Comparison of ENCODE assay signal across 23 mouse cellular contexts in genomic region chr2:115724726-115725125, GRCm38 (mm10).
DNase-seq lines count a peak whose midpoint lies in the region; ATAC-seq and TF ChIP-seq lines count a peak whose summit lies in the region.
"Had no signal": no experiment of that assay in that cellular context is flagged by ENCODE, and none has a peak within 500 bp of the region (broad histone marks: within the 10 kb centered on the region; RNA-seq: fewer than 3 reads in every experiment).

No protein-coding gene starts in this region.

- no peaks in the 10 kb centered on the region for H3K27me3 ChIP-seq in hindbrain, embryonic 14.5 days (ENCODE audit: control insufficient read depth, insufficient read depth, low read length)
- H3K27me3 ChIP-seq in hindbrain, embryonic 11.5 days (ENCODE audit: control insufficient read depth, insufficient read depth, low read length): no peaks in the 10 kb centered on the region
- H3K27me3 ChIP-seq in midbrain, embryonic 15.5 days (replicated peaks): no peaks in the 10 kb centered on the region
- no peaks in the 10 kb centered on the region for H3K27me3 ChIP-seq in midbrain, embryonic 11.5 days (ENCODE audit: control insufficient read depth, insufficient read depth, low read length)
- no peaks in the 10 kb centered on the region for H3K27me3 ChIP-seq in forebrain, embryonic 11.5 days (ENCODE audit: control insufficient read depth, insufficient read depth, low read length)
- H3K27me3 ChIP-seq in forebrain, postnatal 0 days (ENCODE audit: insufficient read depth, low read length): no peaks in the 10 kb centered on the region
- H3K27me3 ChIP-seq in liver, embryonic 12.5 days (replicated peaks): no peaks in the 10 kb centered on the region
- H3K27me3 ChIP-seq: intestine, embryonic 15.5 days; megakaryocyte, embryonic 14.5 days had no signal

- H3K27ac ChIP-seq in hindbrain, embryonic 14.5 days: 0 out of 2 replicates have a peak overlapping the region, but pooled peaks have one; percentile 39
- H3K27ac ChIP-seq in hindbrain, embryonic 11.5 days (ENCODE audit: low read depth, low read length): no peak overlapping the region
- peak overlapping the region; percentile 54; the same call in 1 of the 2 replicates for H3K27ac ChIP-seq in midbrain, embryonic 15.5 days
- H3K27ac ChIP-seq in midbrain, embryonic 11.5 days (ENCODE audit: low read depth, low read length): no peak overlapping the region
- peak overlapping the region; percentile 63; the same call in 1 of the 2 replicates for H3K27ac ChIP-seq in forebrain, embryonic 11.5 days (ENCODE audit: low read depth, low read length)
- H3K27ac ChIP-seq in forebrain, postnatal 0 days (ENCODE audit: low read depth, low read length): peak overlapping the region; percentile 46
- H3K27ac ChIP-seq in liver, embryonic 12.5 days: no peak overlapping the region
- H3K27ac ChIP-seq: embryonic facial prominence, embryonic 13.5 days; heart, embryonic 10.5 days; intestine, embryonic 15.5 days; limb, embryonic 10.5 days had no signal

- WGBS in hindbrain, embryonic 14.5 days: 76% methylated on average over 6 of the region's 6 CpGs
- 88% methylated on average over 6 of the region's 6 CpGs for WGBS in hindbrain, embryonic 11.5 days
- WGBS in midbrain, embryonic 15.5 days: 69% methylated on average over 6 of the region's 6 CpGs
- 89% methylated on average over 6 of the region's 6 CpGs for WGBS in midbrain, embryonic 11.5 days
- 53% methylated on average over 6 of the region's 6 CpGs for WGBS in forebrain, embryonic 11.5 days
- WGBS in forebrain, postnatal 0 days: 36% methylated on average over 6 of the region's 6 CpGs
- 80% methylated on average over 6 of the region's 6 CpGs for WGBS in liver, embryonic 12.5 days (ENCODE audit: insufficient replicate concordance)

- no peak for ATAC-seq in hindbrain, embryonic 14.5 days (ENCODE audit: low FRiP score)
- ATAC-seq in hindbrain, embryonic 11.5 days (ENCODE audit: low FRiP score): no peak
- ATAC-seq in midbrain, embryonic 15.5 days (replicated peaks): no peak
- ATAC-seq in midbrain, embryonic 11.5 days (ENCODE audit: low FRiP score): no peak
- ATAC-seq in forebrain, embryonic 11.5 days (replicated peaks; ENCODE audit: low FRiP score): no peak
- no peak for ATAC-seq in forebrain, postnatal 0 days
- ATAC-seq in liver, embryonic 12.5 days: no peak
- ATAC-seq: CD4-positive, CD25-positive, alpha-beta regulatory T cell, adult 4 months; intestine, embryonic 15.5 days; liver, postnatal 0 days had no signal

- no peak overlapping the region for H3K4me3 ChIP-seq in hindbrain, embryonic 14.5 days (replicated peaks; ENCODE audit: low read length)
- no peak overlapping the region for H3K4me3 ChIP-seq in hindbrain, embryonic 11.5 days (ENCODE audit: low read depth, low read length)
- H3K4me3 ChIP-seq in midbrain, embryonic 15.5 days: no peak overlapping the region
- H3K4me3 ChIP-seq in midbrain, embryonic 11.5 days (ENCODE audit: low read depth, low read length): no peak overlapping the region
- no peak overlapping the region for H3K4me3 ChIP-seq in forebrain, embryonic 11.5 days (ENCODE audit: low read depth, low read length)
- no peak overlapping the region for H3K4me3 ChIP-seq in forebrain, postnatal 0 days (ENCODE audit: low read depth, low read length)
- H3K4me3 ChIP-seq in liver, embryonic 12.5 days: no peak overlapping the region
- H3K4me3 ChIP-seq: embryonic facial prominence, embryonic 13.5 days; erythroblast, embryonic 14.5 days; heart, embryonic 10.5 days; intestine, embryonic 15.5 days; limb, embryonic 10.5 days; megakaryocyte, embryonic 14.5 days had no signal

- TF ChIP-seq CTCF in forebrain, postnatal 0 days (IDR thresholded peaks at IDR 0.05; ENCODE audit: low read depth): no peak

- H3K9me3 ChIP-seq in hindbrain, embryonic 14.5 days (ENCODE audit: control insufficient read depth, low read length): 0 out of 2 replicates have a peak, but pooled peaks cover 4% of the 10 kb centered on the region
- H3K9me3 ChIP-seq in hindbrain, embryonic 11.5 days (ENCODE audit: control insufficient read depth, low read length): no peaks in the 10 kb centered on the region
- no peaks in the 10 kb centered on the region for H3K9me3 ChIP-seq in midbrain, embryonic 15.5 days
- no peaks in the 10 kb centered on the region for H3K9me3 ChIP-seq in midbrain, embryonic 11.5 days (ENCODE audit: control insufficient read depth, low read length)
- H3K9me3 ChIP-seq in forebrain, embryonic 11.5 days (ENCODE audit: control insufficient read depth, low read length): peaks cover 2% of the 10 kb centered on the region; the same call in 1 of the 2 replicates
- no peaks in the 10 kb centered on the region for H3K9me3 ChIP-seq in forebrain, postnatal 0 days (ENCODE audit: low read length)
- H3K9me3 ChIP-seq in liver, embryonic 12.5 days (replicated peaks): peaks cover 9% of the 10 kb centered on the region
- H3K9me3 ChIP-seq: intestine, embryonic 15.5 days had no signal

- no peaks in the 10 kb centered on the region for H3K36me3 ChIP-seq in hindbrain, embryonic 14.5 days (replicated peaks; ENCODE audit: control insufficient read depth, insufficient read depth)
- no peaks in the 10 kb centered on the region for H3K36me3 ChIP-seq in hindbrain, embryonic 11.5 days (ENCODE audit: control insufficient read depth, insufficient read depth, low read length)
- H3K36me3 ChIP-seq in midbrain, embryonic 15.5 days (replicated peaks): no peaks in the 10 kb centered on the region
- H3K36me3 ChIP-seq in midbrain, embryonic 11.5 days (ENCODE audit: control insufficient read depth, insufficient read depth, low read length): no peaks in the 10 kb centered on the region
- H3K36me3 ChIP-seq in forebrain, embryonic 11.5 days (ENCODE audit: control insufficient read depth, insufficient read depth, low read length): no peaks in the 10 kb centered on the region
- no peaks in the 10 kb centered on the region for H3K36me3 ChIP-seq in forebrain, postnatal 0 days (ENCODE audit: insufficient read depth)
- H3K36me3 ChIP-seq in liver, embryonic 12.5 days: peaks cover 13% of the 10 kb centered on the region; the same call in 1 of the 2 replicates
- H3K36me3 ChIP-seq: intestine, embryonic 15.5 days had no signal

- H3K4me1 ChIP-seq in hindbrain, embryonic 14.5 days (replicated peaks; ENCODE audit: control insufficient read depth, insufficient read depth, low read length): peaks cover 12% of the 10 kb centered on the region; the same call in 1 of the 2 replicates
- H3K4me1 ChIP-seq in hindbrain, embryonic 11.5 days (replicated peaks; ENCODE audit: control insufficient read depth, insufficient read depth, low read length): no peaks in the 10 kb centered on the region
- peaks cover 24% of the 10 kb centered on the region for H3K4me1 ChIP-seq in midbrain, embryonic 15.5 days
- peaks cover 4% of the 10 kb centered on the region; the same call in 1 of the 2 replicates for H3K4me1 ChIP-seq in midbrain, embryonic 11.5 days (ENCODE audit: control insufficient read depth, insufficient read depth, low read length)
- H3K4me1 ChIP-seq in forebrain, embryonic 11.5 days (replicated peaks; ENCODE audit: control insufficient read depth, insufficient read depth, low read length): peaks cover 6% of the 10 kb centered on the region; the same call in 1 of the 2 replicates
- H3K4me1 ChIP-seq in forebrain, postnatal 0 days (ENCODE audit: insufficient read depth): peaks cover 8% of the 10 kb centered on the region; the same call in 1 of the 2 replicates
- no peaks in the 10 kb centered on the region for H3K4me1 ChIP-seq in liver, embryonic 12.5 days
- H3K4me1 ChIP-seq: megakaryocyte, embryonic 14.5 days had no signal

- no peak overlapping the region for H3K9ac ChIP-seq in hindbrain, embryonic 14.5 days
- no peak overlapping the region for H3K9ac ChIP-seq in hindbrain, embryonic 11.5 days (ENCODE audit: low read depth, low read length)
- no peak overlapping the region for H3K9ac ChIP-seq in midbrain, embryonic 15.5 days
- H3K9ac ChIP-seq in midbrain, embryonic 11.5 days (ENCODE audit: low read length): no peak overlapping the region
- H3K9ac ChIP-seq in forebrain, embryonic 11.5 days (ENCODE audit: low read length): no peak overlapping the region
- no peak overlapping the region for H3K9ac ChIP-seq in forebrain, postnatal 0 days
- H3K9ac ChIP-seq in liver, embryonic 12.5 days: no peak overlapping the region
- H3K9ac ChIP-seq: embryonic facial prominence, embryonic 13.5 days; intestine, embryonic 15.5 days; liver, postnatal 0 days had no signal

- DNase-seq in hindbrain, embryonic 14.5 days (ENCODE audit: low spot score): no peak
- DNase-seq in hindbrain, embryonic 11.5 days (ENCODE audit: low spot score): no peak
- DNase-seq in midbrain, embryonic 11.5 days (ENCODE audit: low spot score, missing footprints): no peak
- DNase-seq in forebrain, embryonic 11.5 days (ENCODE audit: low spot score): no peak
- peak; percentile 44 for DNase-seq in forebrain, postnatal 0 days
- no peak for DNase-seq in cerebellum, postnatal 36 days
- DNase-seq: adrenal gland, adult 8-10 months; cerebellum, adult 18-20 months; cerebellum, postnatal 25 days; embryo, embryonic 11 days; gastrocnemius, postnatal 10 days; liver, postnatal 0 days; thymus, adult 18-20 months; thymus, postnatal 4 days had no signal

- no peak overlapping the region for H3K4me2 ChIP-seq in hindbrain, embryonic 14.5 days (replicated peaks)
- H3K4me2 ChIP-seq in hindbrain, embryonic 11.5 days (replicated peaks; ENCODE audit: low read depth, low read length): no peak overlapping the region
- no peak overlapping the region for H3K4me2 ChIP-seq in midbrain, embryonic 15.5 days
- no peak overlapping the region for H3K4me2 ChIP-seq in midbrain, embryonic 11.5 days
- no peak overlapping the region for H3K4me2 ChIP-seq in forebrain, embryonic 11.5 days (ENCODE audit: low read depth, low read length, severe bottlenecking)
- no peak overlapping the region for H3K4me2 ChIP-seq in forebrain, postnatal 0 days (ENCODE audit: low read depth)
- no peak overlapping the region for H3K4me2 ChIP-seq in liver, embryonic 12.5 days
- H3K4me2 ChIP-seq: embryonic facial prominence, embryonic 13.5 days; intestine, embryonic 15.5 days had no signal

Comparison
In these comparisons a context has a peak if more than half of its experiments do, and no peak if none do; other contexts are left out.
1. H3K27ac ChIP-seq: peak in hindbrain, embryonic 14.5 days (single experiment), midbrain, embryonic 15.5 days (single experiment), forebrain, embryonic 11.5 days (single experiment) and forebrain, postnatal 0 days (single experiment); none in hindbrain, embryonic 11.5 days (single experiment), midbrain, embryonic 11.5 days (single experiment) and liver, embryonic 12.5 days (single experiment).